Mouse (Mus musculus) embryo, embryonic 11.5 days (tissue): ENCODE measurements at regions not wholly inside any gene's neighbourhood (a gene's known extent, or its start where the extent isn't known, plus 50 kb on each side); places are given as distances from the start of the nearest gene placed in this dataset.

Source experiments
- DNase-seq: peaks from one replicate; pipeline ENCODE4 v3.0.0-alpha.2; 2012; ENCODE audit warnings: low read depth, low spot score

DNA sequence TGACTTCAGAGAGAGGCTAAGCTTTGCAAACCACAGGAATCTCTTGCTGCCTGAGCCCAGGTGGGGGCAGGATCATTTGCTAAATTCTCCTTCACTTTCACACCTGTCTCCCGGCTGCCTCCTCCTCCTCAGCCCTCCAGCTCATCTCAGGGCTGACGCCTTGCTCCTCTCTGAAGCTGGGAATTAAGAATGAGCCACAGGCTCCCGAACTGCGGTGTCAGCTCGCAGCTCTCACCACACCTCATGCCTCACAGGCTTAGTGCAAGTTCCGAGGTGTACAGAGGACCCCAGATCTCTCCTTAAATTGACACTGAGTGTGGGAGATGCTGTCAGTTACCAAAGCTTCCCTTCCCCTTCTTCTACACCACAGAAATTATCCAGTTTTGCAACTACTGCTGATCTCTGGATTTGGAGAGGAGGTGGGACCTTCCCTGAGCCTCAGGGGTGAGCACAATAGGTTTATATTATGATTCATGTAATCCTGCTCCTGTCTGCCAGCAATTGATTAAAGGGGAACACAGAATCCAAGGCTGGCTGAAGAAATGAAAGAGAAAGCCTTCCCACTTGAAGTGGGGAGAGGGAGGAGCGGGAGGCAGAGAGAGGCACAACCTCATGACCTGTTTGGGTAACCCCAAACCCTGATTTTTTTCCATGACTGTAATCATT is 456.6 kb upstream of the Tbx3 start:
- no peak for DNase-seq

DNA sequence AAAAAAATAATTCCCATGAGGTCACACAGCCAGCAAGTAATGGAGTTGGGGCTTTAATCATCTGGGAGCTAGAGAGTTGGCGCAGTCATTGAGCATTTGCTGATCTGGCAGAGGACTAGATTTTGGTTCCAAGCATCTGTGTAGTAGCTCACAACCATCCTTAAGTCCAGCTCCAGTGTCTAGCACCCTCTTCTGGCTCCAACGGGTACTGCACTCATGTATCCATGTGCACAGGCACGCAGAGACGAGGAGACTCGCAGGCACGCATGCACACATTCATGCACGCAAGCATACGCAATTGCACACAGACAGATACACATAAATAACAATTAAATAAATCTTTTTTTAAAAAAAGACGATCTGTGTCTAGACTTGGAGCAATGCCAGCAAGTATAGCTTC is 455.5 kb upstream of the Tbx3 start:
- DNase-seq, result no peak

DNA sequence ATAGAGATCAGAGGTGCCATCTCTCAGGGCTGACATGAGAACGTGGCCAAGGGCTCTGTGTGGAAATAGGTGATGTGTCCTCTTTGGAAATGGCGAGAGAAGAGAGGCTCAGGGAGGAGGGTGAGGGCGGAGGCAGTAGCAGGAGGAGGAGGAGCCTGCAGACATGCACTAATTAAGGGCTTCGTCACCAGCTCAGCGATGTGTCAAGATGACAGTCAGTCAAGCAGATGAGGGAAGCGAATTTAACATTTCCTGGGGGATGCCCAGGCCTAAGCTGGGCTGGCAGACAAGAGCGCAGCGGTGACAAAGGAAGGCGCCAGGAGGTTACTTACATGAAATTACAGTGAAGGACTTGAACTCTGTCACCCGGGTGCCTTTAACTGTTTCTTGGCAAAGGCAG is 455.1 kb upstream of the Tbx3 start:
- DNase-seq, result no peak

DNA sequence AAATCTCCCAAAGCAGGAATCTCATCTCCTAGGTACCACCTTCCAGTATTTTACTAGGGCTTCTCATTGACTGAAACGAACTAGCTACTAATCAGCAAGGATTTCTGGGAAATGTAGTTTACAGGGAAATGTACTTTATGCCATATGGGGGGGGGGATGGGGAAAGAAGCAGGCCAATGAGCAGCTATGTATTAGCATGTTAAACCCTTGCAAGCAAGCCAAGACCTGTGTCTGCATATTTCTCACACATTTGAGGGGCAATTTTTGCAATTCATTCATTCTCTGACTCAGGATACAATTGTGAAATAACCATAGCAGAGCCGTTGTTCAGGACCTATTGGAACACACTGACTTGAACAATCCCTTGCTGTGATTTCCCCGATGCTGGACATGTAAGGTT is 454.3 kb upstream of the Tbx3 start:
- DNase-seq, result no peak

DNA sequence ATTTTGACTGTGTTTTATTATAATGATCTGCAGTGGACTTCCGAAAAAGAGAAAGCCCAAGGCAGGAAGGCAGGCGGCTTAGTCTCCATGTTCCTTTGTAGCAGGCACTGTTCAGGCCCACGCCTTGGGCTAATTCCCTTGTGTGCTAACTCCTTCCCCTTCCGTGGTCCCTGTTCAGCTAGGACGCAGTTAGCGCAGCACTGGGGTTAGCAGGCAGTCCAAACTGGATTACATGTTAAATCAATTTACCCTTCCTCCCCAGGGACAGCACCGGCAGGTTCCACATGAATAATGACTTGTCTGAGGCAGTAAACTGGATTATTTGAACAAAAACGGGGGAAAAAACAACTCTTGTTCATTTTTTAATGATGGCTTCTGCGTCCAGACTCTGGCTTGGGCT is 453.4 kb upstream of the Tbx3 start:
- no peak for DNase-seq

DNA sequence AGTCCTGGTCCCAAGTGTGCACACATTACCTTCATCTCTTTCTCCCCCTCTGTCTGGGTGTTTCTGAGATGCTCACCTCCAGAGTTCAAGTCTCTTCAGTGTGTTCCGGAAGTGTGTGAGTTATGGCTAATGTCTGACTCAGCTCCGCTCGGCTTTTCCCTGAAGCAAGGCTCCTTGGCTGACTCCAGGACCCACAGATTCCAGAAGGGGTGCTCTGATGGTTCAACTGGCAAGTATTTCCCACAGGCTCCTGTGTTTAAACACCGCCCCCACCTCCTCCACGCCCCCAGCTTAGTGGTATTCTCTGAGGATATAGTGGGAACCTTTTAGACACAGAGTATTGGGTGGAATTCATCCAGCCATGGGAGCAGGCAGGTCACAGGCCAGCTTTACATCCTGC is 441.8 kb upstream of the Tbx3 start:
- no peak for DNase-seq

DNA sequence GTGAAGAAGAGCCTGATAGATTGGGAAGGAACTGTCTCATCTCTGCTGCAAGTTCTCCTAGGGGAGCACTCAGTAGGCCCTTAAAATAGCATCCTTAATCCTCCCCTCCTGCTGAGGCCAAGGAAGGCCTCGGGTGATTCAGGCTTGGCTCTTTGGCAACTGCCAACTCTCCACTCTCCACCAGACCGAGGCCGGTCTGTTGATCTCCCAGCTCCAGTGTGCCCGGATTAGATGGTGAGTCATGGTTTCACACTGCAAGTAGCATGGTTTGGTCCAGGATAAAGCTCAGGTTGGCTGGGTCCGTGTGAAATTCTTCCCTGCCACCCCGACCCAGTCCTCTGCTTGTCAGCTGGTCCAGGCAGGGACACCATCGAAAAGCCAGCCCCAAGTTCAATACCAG is 437.5 kb upstream of the Tbx3 start:
- no peak for DNase-seq

DNA sequence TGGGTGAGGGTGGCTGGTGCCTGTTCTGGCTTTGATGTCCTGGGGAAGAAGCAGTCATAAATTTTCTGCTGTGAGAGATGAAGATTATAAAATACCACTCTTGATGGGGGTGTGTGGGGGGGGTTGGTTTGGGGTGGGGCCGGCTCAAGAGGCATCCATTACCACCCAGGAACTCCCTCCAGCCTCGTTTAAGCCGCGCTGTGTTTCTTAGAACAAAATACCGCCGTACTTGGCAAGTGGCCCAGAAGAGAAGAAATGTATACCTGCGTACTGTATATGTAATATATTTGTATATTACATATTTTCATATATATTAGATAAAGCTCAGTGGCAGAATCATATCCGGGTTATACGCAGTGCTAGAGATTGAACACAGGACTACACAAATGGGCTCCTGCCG is 434.6 kb upstream of the Tbx3 start:
- DNase-seq, result no peak

DNA sequence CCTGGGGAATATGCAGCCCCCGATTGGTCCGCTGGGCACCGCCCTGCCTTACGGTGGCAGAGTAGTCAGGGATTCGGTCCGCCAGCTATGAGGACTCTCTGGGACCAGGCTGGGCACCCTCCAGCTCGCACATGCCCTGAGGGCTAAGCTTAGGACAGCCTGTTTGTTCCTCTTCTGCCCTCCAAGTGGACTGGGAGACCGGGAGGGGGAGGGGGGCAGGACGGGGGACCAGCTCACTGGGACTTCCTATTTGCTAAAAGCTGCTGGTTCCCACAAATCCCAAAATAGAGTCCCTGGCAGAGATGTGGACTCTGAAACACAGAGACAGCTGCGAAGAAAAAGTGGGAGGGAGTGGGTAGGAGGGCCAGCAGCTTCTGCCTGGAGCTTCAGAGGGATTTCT is 423.6 kb upstream of the Tbx3 start:
- no peak for DNase-seq

DNA sequence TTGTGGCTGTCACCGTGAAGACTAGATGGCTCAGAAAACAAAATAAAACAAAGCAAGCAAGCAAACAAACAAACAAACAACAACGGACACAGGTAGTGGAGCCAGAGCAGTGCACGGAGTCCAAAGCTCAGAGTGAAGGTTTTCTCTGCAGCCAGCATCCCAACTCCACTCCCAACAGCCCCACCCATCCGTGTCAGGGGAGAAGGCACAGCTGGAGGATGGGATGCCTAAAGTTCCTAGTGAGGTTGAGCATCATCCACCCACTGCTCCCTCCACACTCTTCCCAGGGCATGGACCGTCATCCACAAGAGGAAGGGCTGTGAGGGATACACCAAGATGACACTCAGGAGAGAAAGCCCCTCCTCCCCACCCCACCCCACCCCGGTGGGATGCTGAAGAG is 421.8 kb upstream of the Tbx3 start:
- DNase-seq, result no peak

DNA sequence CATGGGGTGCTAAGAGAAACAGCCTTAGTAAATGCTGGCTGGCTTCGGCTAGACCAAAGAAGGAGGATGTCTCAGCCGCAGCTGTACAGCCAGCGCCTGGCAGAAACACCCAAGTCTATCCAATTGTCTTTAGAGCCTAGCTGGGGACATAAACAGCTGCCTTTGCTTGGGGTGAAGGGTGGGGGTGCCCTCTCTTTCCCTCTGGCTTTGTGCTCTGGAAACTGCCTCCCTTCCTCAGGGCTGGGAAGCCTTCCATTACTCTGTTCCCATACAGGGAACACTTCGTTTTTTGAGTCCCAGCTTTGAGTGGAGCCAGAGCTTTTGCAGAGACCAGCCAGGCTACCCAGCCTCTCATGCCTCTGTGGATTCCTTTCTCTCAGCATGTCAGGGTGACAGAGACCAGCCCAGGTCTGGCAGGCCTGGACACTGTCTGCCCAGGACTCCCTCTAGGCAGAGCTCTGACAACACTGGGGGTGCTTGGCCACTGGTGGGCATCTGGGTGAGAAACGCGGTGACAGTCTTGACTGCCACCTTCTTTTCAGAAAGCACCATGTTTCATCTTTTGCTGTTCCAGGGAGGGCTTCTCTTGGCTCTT is 421.2 kb upstream of the Tbx3 start:
- no peak for DNase-seq

DNA sequence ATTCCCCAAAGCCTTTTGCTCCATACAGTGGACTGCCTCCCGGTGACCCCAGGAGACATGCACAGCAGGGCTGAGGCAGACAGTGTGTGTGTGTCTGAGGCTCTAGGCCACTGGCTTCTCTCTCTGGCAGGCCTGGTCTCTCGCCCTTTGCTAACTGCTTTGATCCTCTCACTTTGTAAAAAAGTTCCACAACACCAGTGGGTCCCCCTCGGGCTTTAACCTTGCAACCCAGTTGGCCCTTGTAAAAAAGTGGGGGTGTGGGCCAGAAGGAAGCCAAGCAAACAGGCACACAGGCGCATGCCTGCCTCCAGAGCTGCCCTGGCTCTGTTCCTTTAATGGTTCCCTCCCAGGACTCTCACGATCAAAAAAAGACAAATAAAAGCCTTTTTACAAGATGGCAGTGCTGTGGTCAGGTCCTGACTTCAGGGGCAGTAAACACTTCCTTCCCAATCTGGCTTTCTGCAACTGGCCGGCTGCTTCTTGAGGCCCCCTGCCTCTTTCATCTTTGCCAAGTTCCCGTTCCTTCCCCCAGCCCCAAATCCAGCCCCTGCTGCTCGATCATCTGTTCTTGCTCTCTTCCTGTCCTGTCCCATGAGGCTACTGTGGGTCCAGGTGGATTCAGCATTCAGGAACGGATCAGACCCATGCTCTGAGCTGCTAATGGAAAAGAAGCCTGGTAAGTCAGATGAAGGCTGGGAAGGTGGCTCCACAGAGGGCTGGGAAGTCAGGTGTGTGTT is 419.0 kb upstream of the Tbx3 start:
- no peak for DNase-seq

DNA sequence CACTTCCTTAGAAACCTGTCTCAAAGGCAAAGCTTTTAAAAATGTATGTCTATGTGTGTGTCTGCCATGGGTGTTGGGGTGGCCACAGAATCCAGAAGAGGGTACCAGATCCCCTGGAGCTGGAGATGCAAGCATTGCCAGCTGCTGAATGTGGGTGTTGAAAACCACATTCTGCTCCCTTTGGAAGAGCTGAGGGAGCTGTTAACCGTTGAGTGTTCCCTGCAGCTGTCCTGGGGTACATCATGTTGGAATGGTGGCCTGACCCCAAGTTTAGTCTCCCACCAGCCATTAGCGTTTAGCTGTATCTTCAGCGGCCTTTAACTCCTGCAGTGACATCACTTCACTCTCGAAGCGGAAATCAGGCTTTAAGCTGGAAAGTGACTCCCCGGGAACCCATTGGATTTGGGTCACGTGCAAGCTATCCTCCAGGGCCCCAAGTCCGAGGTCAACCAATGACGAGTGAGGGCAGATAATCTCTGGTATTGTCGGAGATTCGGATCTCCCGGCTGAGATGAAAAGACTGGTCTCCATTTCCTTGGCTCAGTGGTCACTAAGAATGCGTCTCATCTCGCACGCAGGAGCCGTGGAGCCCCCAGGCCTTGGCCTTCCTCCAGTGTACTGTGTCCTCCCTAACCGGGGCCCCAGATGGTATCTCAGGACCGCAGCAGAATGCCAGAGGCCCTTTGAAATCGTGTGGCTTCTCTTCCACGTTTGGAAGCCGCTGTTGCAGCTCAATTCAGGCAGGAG is 412.9 kb upstream of the Tbx3 start:
- DNase-seq, result no peak

DNA sequence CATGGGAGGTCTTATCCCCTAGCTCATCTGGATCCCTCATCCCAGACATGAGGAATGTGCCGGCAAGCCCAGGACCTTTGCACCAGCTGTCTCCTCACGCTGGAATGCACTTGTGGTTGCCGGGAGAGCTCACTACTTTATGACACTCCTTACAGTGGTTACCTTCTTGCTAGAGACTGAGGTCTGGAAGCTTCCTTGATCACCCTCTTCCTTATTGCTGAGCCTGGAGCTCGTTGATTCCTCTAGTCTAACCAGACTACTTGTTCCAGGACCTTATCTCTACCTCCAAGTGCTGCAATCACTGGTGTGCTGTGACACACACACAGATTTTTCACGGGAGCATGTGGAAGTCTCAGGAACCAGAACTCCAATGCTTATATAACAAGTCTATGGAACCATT is 411.6 kb upstream of the Tbx3 start:
- no peak for DNase-seq

DNA sequence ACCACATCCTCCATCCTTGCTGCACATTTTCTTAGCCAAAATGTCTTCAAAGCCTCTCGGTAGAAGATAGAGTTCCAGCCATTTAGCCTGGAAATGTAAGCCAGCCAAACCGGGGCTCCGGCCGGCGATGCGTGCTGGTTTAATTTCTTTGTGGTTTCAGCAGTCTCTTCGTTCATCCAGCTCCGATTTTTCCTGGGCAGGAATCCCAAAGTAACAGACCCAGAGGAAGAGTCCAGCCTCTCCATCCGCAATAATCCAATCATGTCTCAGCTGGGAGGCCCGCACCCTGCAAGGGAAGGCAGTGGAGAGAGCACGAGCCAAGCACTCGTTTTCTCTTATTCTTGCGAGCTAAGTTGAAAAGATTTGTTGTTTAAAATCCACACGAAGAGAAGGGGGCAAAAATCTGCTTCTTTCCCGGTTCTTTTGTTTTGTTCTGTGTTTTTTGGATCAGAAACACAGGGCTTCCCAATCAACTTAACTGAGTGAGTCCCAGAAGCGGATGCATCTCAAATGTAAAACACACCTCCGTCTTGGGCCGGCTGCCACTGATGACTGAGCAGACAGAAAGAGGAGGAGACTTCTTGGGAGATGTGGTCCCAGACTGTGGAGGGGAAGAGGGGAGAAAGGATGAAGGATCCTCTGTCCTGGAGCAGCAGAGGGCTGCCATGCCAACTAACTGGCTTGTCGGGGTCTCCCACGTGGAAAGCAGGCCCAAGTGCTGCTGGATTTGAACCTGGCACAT is 405.1 kb upstream of the Tbx3 start:
- no peak for DNase-seq

DNA sequence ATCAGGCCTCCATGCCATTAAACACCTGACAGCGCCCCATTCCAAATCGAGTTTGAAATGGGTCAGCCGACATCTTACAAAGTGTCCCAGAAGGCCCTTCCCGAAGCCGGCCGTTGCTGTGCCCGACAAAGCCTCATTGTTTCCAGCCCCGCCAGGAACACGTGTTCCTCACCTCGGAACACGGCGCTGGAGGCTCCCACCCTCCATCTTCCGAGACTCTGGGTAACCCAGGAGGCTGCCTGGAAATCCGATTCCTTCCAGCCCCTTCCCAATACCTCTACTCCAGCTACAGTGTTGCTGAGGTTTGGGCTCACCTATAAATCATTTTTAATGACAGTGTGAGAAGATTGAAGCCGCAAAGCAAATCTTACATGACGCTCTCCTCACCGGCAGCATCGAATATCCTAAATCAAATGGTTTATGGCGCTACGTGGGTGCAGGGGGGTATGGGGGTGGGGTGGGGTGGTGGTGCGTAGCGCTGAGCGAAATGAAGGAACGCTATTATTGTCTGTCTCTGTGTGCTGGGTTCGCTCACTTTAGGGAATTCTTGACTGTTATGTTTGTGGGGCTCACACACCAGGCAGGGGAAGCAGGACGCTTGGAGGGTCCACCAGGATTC is 399.1 kb upstream of the Tbx3 start:
- no peak for DNase-seq

DNA sequence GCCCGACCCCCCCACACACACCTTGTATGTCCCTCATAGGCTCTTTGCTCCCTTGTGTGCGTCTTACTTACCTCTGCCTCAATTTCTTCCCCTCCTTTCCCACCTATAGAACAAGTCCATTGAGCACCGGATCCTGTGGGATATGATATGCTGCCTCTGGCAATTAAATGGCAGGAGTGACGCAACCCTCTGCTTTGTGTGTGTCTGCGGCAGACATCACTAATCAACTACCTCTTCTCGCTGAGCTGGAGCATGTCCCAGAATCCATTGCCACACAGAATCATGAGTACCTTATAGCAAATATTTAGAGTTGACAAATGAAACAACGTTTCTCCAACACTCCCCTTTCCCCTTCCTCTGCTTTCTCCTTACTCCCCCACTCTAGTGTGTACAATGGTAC is 397.3 kb upstream of the Tbx3 start:
- no peak for DNase-seq

DNA sequence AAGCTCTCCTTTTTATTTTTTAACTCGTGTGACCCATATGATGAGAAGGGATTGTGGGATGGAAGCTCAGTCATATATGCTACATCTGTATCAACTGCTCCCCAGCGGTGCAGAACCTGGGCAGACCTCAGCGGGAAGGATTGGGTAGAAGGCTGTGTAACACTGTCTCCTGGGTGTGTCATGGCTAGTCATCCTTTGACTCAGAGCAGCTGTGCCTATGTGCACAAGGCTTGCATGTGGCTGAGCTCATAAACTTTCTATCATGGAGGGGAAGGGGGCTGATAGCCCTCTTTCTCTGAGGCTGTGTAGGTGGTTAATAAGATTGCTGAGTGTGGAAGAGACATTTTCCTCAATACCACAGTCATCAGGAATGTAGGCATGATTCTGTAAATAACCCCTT is 396.9 kb upstream of the Tbx3 start:
- no peak for DNase-seq

DNA sequence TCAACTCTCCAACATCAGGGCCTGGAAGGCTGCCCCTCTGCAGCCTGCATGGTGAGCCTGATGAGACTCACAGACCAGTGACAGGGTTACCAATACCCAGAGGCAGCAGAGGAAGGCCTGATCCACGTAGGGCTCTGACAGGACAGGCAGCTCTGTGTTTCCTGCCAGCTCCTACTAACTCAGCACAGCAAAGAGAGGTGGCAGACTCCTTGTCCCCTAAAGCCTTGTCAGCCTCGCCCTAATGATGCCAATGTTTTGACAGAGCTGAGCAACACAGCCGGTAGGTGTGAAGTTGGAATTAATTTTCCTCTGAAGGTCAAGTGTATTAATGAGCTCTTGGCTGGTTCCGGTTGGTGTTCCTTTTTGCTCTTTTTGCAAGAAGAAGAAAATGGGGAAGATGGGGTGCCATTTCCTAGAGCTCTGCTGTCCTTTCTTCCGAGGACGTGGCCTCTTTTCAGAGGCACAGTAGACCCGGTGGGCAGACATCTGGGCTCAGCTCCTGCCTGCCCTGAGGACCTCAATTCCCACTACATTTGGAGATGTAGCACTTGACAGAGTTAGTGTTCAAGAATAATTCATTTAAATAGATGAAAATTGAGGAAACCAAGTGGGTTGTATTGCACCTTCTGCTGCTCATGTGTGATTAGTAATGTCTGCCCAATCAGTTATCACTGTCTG is 395.5 kb upstream of the Tbx3 start:
- DNase-seq, result no peak

DNA sequence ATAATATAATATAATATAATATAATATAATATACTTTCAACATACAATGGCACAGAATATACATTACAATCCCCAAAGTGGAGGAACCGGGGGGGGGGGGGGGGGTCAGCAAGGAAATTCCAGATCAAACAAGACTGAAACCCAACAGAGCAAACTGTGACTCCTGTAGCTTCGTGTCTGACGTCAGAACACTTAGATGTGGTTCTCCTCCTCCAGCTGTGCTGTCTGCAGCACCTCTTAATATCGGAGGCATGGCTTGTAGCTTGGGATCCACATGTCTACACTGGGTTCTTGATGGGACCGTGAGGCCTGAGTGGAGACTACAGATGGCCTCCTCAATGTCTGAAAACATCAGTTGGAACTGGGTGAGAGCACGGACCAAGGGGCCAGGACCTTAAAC is 390.3 kb upstream of the Tbx3 start:
- no peak for DNase-seq

DNA sequence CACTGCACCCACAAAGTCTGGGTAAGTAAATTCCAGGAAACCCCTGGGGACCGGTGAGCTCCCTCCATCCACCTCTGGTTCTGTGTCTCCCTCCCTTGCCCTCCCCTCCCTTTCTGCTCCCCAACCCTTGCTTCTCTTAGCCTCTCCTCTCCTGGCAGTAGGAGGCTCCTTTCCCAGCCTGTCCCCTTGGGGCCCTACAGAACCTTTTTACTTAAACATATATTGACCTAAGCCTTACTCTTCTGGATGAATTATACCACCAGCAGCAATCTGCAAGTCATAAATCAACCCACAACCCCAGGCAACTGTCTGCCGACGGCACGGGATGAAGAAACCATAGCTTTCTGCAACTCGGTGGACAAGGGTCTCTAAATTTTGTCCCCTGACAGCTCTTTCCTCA is 380.7 kb upstream of the Tbx3 start:
- DNase-seq, result no peak
